Mouse (Mus musculus) lung, postnatal 0 days (tissue): Measurements from ENCODE around the gene Eef2k. TPM values are rescaled to one million over a fixed set of nuclear protein-coding genes. Genes with fewer than 3 reads are reported as not detected.
A peak's percentile ranks its signal among the peaks of the same experiment; 100 is the strongest.

ENCODE experiments used
- ATAC-seq: fragments of 200-750 bp; cut with Nextera tagmentation; 2 replicates; pipeline ENCODE4 v1.8.0; 2017; ENCODE audit warnings: moderate library complexity
- DNase-seq: peaks from one replicate; pipeline ENCODE4 v3.0.0-alpha.2; 2016; ENCODE audit warnings: low spot score
- H3K27ac ChIP-seq: fragments of 300-500 bp; sonication (generic); 2 replicates; pipeline ENCODE4 v1.5.1; 2014; ENCODE audit warnings: antibody characterized with exemption, mild to moderate bottlenecking, low read length, mixed read lengths
- H3K27me3 ChIP-seq: fragments of 300-500 bp; sonication (generic); replicated peaks from 2 replicates; pipeline ENCODE4 v1.6.1; 2014; ENCODE audit warnings: low read length, mixed read lengths; ENCODE audit not compliant: insufficient read depth
- H3K36me3 ChIP-seq: fragments of 300-500 bp; sonication (generic); 2 replicates; pipeline ENCODE4 v1.6.1; 2014; ENCODE audit warnings: low read length, mixed read lengths; ENCODE audit not compliant: insufficient read depth
- H3K4me1 ChIP-seq: fragments of 300-500 bp; sonication (generic); 2 replicates; pipeline ENCODE4 v1.6.1; 2014; ENCODE audit warnings: antibody characterized with exemption, low read depth, low read length, mixed read lengths; ENCODE audit not compliant: insufficient read depth
- H3K4me2 ChIP-seq: fragments of 300-500 bp; sonication (generic); replicated peaks from 2 replicates; pipeline ENCODE4 v1.6.1; 2014; ENCODE audit warnings: low read depth, mild to moderate bottlenecking, low read length, moderate library complexity, mixed read lengths
- H3K4me3 ChIP-seq: fragments of 300-500 bp; sonication (generic); 2 replicates; pipeline ENCODE4 v1.5.1; 2014; ENCODE audit warnings: low read depth, low read length
- H3K9ac ChIP-seq: fragments of 300-500 bp; sonication (generic); replicated peaks from 2 replicates; pipeline ENCODE4 v1.6.1; 2014; ENCODE audit warnings: low read depth, mild to moderate bottlenecking
- H3K9me3 ChIP-seq: fragments of 300-500 bp; sonication (generic); 2 replicates; pipeline ENCODE4 v1.6.1; 2016; ENCODE audit warnings: low read length, mixed read lengths
- CTCF ChIP-seq: IDR thresholded peaks from 2 replicates; pipeline ENCODE4 v1.5.1; 2016; ENCODE audit warnings: antibody characterized with exemption, mild to moderate bottlenecking
- EP300 ChIP-seq: IDR thresholded peaks from 2 replicates; pipeline ENCODE4 v1.6.1; 2016; ENCODE audit warnings: antibody characterized with exemption, mild to moderate bottlenecking, control low read depth
- WGBS: fragments of 180-500 bp; shearing (Covaris S2); extraction: QIAGEN DNeasy Blood & Tissue Kit; methylation state at CpG from one replicate; pipeline ENCODE4 v1.1.7; 2014; 5-methylcytosine and 5-hydroxymethylcytosine counted together
- polyA plus RNA-seq: library from polyadenylated mRNA; unstranded; fragments of >200 nt; fragmentation: Nextera tagmentation; extraction: Ambion mirVana; gene quantifications from 2 replicates; pipeline ENCODE4 v1.2.1, GENCODE M21; 2015

Gene Eef2k
- polyA plus RNA-seq, 1 experiment from 2014 or later = 16.8 TPM

GRCm38 (mm10) chr7:120834426-120834825 lies 8.2 kb upstream of the Eef2k start:
- 36% methylated on average over 6 of the region's 6 CpGs for WGBS
- Histone ChIP-seq H3K27me3 (no peaks in the 10 kb centered on the region), H3K36me3 (no peaks in the 10 kb centered on the region), H3K4me2 (peak overlapping the region; percentile 39), H3K27ac (no peak overlapping the region), H3K4me3 (peak overlapping the region; percentile 64), H3K9ac (no peak overlapping the region), H3K9me3 (no peaks in the 10 kb centered on the region), H3K4me1 (peaks cover 11% of the 10 kb centered on the region; the same call in 1 of the 2 replicates)
- no peak for ATAC-seq
- peak; percentile 35 for DNase-seq
- TF ChIP-seq EP300 (no peak), CTCF (no peak)

GRCm38 (mm10) chr7:120834863-120835372 lies 7.7 kb upstream of the Eef2k start:
- peak overlapping the region; percentile 39 for H3K4me2 ChIP-seq
- no peaks in the 10 kb centered on the region for H3K27me3 ChIP-seq
- H3K9me3 ChIP-seq = no peaks in the 10 kb centered on the region
- TF ChIP-seq CTCF (no peak), EP300 (no peak)
- H3K27ac ChIP-seq = peak overlapping the region; percentile 54
- peak overlapping the region; percentile 64 for H3K4me3 ChIP-seq
- peaks cover 10% of the 10 kb centered on the region; the same call in 1 of the 2 replicates for H3K4me1 ChIP-seq
- 3% methylated on average over 14 of the region's 14 CpGs for WGBS
- H3K9ac ChIP-seq = no peak overlapping the region
- ATAC-seq (peak; percentile 81), DNase-seq (peak; percentile 97)
- H3K36me3 ChIP-seq = no peaks in the 10 kb centered on the region

- TF ChIP-seq EP300 (no peak), CTCF (peak; percentile 99)
- Histone ChIP-seq H3K27me3 (no peaks in the 10 kb centered on the region), H3K4me1 (peaks cover 7% of the 10 kb centered on the region; the same call in 1 of the 2 replicates), H3K27ac (peak overlapping the region; percentile 54), H3K4me2 (peak overlapping the region; percentile 39), H3K36me3 (no peaks in the 10 kb centered on the region), H3K9me3 (no peaks in the 10 kb centered on the region), H3K9ac (peak overlapping the region; percentile 6; the same call in 1 of the 2 replicates), H3K4me3 (peak overlapping the region; percentile 64)
- DNase-seq = peak; percentile 95
- peak; percentile 89 for ATAC-seq
- under 1% methylated on average over 41 of the region's 41 CpGs for WGBS
These were observed 6.9 kb upstream of the Eef2k start for GRCm38 (mm10) chr7:120835449-120836359.

- WGBS = 4% methylated on average over 12 of the region's 12 CpGs
- Histone ChIP-seq H3K27me3 (no peaks in the 10 kb centered on the region), H3K4me3 (peak overlapping the region; percentile 64), H3K4me1 (peaks cover 2% of the 10 kb centered on the region; the same call in 1 of the 2 replicates), H3K9ac (peak overlapping the region; percentile 6; the same call in 1 of the 2 replicates), H3K36me3 (no peaks in the 10 kb centered on the region), H3K27ac (no peak overlapping the region), H3K9me3 (no peaks in the 10 kb centered on the region), H3K4me2 (peak overlapping the region; percentile 39)
- peak; percentile 51 for DNase-seq
- no peak for ATAC-seq
- no peak for TF ChIP-seq EP300
- TF ChIP-seq CTCF = no peak
These were observed 6.3 kb upstream of the Eef2k start for GRCm38 (mm10) chr7:120836361-120836760.

- H3K27ac ChIP-seq = no peak overlapping the region
- no peak overlapping the region for H3K9ac ChIP-seq
- no peak for DNase-seq
These were observed 4.0 kb upstream of the Eef2k start for GRCm38 (mm10) chr7:120838436-120839160.

GRCm38 (mm10) chr7:120839786-120840185 lies 2.8 kb upstream of the Eef2k start:
- H3K27me3 ChIP-seq = no peaks in the 10 kb centered on the region
- peaks cover 6% of the 10 kb centered on the region; the same call in 1 of the 2 replicates for H3K4me1 ChIP-seq
- no peaks in the 10 kb centered on the region for H3K9me3 ChIP-seq
- TF ChIP-seq CTCF (no peak), EP300 (no peak)
- DNase-seq = no peak
- WGBS = 78% methylated on average over 2 of the region's 2 CpGs
- no peak overlapping the region for H3K27ac ChIP-seq
- H3K4me3 ChIP-seq = no peak overlapping the region
- H3K9ac ChIP-seq = no peak overlapping the region
- H3K4me2 ChIP-seq = no peak overlapping the region
- H3K36me3 ChIP-seq = no peaks in the 10 kb centered on the region
- ATAC-seq = no peak

More at GRCm38 (mm10) chr7:120838436-120839160, 4.0 kb upstream of the Eef2k start:
- no peaks in the 10 kb centered on the region for H3K4me1 ChIP-seq
- no peaks in the 10 kb centered on the region for H3K36me3 ChIP-seq
- ATAC-seq = no peak
- no peaks in the 10 kb centered on the region for H3K27me3 ChIP-seq
- H3K4me3 ChIP-seq = no peak overlapping the region
- no peak for TF ChIP-seq EP300
- no peak for TF ChIP-seq CTCF
- no peaks in the 10 kb centered on the region for H3K9me3 ChIP-seq
- no peak overlapping the region for H3K4me2 ChIP-seq
- WGBS = 63% methylated on average over 5 of the region's 5 CpGs
